Mouse (Mus musculus): ENCODE data around the gene 4930595D18Rik.

DNA sequence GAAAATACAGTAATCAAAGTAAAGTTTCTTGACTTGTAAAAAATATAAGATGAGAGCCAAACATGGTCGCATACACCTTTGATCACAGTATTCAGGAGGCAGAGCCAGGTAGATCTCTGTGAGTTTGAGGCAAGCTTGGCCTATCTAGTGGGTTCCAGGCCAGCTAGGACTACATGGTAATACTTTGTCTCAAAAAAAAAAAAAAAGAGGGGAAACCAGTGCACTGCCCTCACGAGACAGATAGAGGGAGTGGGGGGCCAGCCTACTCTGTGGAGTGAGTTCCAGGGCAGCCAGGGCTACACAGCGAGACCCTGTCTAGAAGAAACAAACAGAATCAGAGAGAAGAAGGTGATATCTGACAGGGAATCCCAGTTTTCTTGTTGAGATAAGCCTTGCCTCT, 23.4 kb upstream of the 4930595D18Rik start:
- TF ChIP-seq CTCF (IDR thresholded peaks at IDR 0.05 in 2 of 3, conservative IDR thresholded peaks at IDR 0.05 in 1 of 3; ENCODE audit: control insufficient read depth in 1 of 3, insufficient read depth in 1 of 3, low read depth in 2 of 3, low read length in 3 of 3, poor library complexity in 1 of 3, severe bottlenecking in 1 of 3) (no peak), ZKSCAN1 (IDR thresholded peaks at IDR 0.05; ENCODE audit: low read depth, low read length) (no peak), JUND (IDR thresholded peaks at IDR 0.05; ENCODE audit: low read depth, low read length) (no peak), HCFC1 (IDR thresholded peaks at IDR 0.05; ENCODE audit: low read depth, low read length) (no peak), ELF1 (IDR thresholded peaks at IDR 0.05; ENCODE audit: low read depth, low read length) (no peak)

Measured in MEL (cell line).